Mouse (Mus musculus) right cerebral cortex, postnatal 4 days (tissue): Measurements from ENCODE around the gene Cfap61.
"Not testable (repeated sequence)": the region's sequence is repeated elsewhere in the genome, so short reads cannot be mapped to it uniquely, and the experiment has no call there.

ENCODE experiments used
- DNase-seq: peaks from one replicate; pipeline ENCODE4 v3.0.0-alpha.2; 2022

Cfap61 gene

GRCm38 (mm10) chr2:145934339-145935231 is at the start of gene Cfap61, which contains the start of gene Crnkl1:
Gene Cfap61 (plus strand): TSS chr2:145934784.
Gene Crnkl1 (minus strand): TSS chr2:145935014.
- peak; percentile 88 for DNase-seq

GRCm38 (mm10) chr2:145884913-145885785 is 49.4 kb upstream of the Cfap61 start:
- DNase-seq: no peak

- DNase-seq: no peak
These were observed 46.4 kb upstream of the Cfap61 start for GRCm38 (mm10) chr2:145887937-145888765.

GRCm38 (mm10) chr2:145888766-145889480 is 45.7 kb upstream of the Cfap61 start:
- no peak for DNase-seq

GRCm38 (mm10) chr2:145890571-145890970 is 44.0 kb upstream of the Cfap61 start:
- DNase-seq: no peak

- DNase-seq: no peak
These were observed 40.8 kb upstream of the Cfap61 start for GRCm38 (mm10) chr2:145893756-145894155.

GRCm38 (mm10) chr2:145898106-145898505 is 36.5 kb upstream of the Cfap61 start:
- no peak for DNase-seq

- DNase-seq: not testable (repeated sequence)
These were observed 34.3 kb upstream of the Cfap61 start for GRCm38 (mm10) chr2:145900318-145900717.

GRCm38 (mm10) chr2:145901861-145902260 is 32.7 kb upstream of the Cfap61 start, which contains the start of gene Naa20:
Gene Naa20 (plus strand): TSS chr2:145902099.
- DNase-seq: no peak

- peak; percentile 91 for DNase-seq
These were observed 31.3 kb upstream of the Cfap61 start for GRCm38 (mm10) chr2:145903061-145903901.

GRCm38 (mm10) chr2:145903983-145904616 is 30.5 kb upstream of the Cfap61 start:
- no peak for DNase-seq

- DNase-seq: no peak
These were observed 29.4 kb upstream of the Cfap61 start for GRCm38 (mm10) chr2:145905156-145905555.

GRCm38 (mm10) chr2:145905884-145906283 is 28.7 kb upstream of the Cfap61 start:
- DNase-seq: not testable (repeated sequence)

- no peak for DNase-seq
These were observed 13.5 kb upstream of the Cfap61 start for GRCm38 (mm10) chr2:145920941-145921650.

- DNase-seq: no peak
These were observed 2.4 kb downstream of the Cfap61 start for GRCm38 (mm10) chr2:145936975-145937374.

- no peak for DNase-seq
These were observed 6.8 kb downstream of the Cfap61 start for GRCm38 (mm10) chr2:145941403-145941802.

GRCm38 (mm10) chr2:145944286-145944685 is 9.7 kb downstream of the Cfap61 start:
- DNase-seq: no peak

GRCm38 (mm10) chr2:145948402-145948954 is 13.9 kb downstream of the Cfap61 start:
- DNase-seq: no peak

GRCm38 (mm10) chr2:145949475-145950068 is 15.0 kb downstream of the Cfap61 start:
- no peak for DNase-seq
